In the genomic region with DNA sequence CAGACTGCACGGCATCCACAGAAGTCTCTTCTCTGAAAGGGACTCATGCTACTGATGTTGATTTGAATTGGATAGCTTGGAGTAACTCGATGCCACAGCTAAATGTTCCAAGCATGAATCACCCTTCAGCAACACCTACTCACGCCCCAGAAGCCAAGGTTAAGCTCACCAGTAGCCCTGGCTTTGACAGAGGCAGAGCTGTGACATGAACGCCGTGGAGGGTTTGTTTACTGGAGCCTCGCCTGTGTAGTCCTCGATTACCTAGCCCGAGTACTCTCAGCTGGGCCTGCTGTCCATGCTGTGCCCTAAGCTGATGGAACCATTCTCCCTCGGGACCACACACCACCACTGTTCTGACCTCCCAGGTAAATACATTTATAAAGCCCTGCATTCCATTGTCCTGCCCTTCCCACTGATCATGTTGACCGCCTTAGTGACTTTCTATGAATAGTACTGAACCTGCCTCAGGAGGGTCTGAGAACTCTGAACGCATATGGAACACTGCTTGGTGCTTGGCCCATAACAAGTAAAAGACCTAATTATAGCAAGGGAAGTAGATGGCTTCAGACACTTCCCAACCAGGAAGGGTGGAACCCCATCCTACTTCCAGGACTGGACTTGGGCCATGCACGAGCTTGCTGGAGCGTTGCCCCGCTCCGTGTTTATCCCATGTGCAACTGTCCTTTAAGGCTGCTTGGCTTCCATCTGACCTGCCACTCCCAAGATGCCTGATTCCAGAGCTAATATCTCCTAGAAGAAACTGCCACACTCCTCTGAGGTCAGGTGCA, we compare ENCODE assay signal across 9 mouse cellular contexts. TPM values are rescaled to one million over a fixed set of nuclear protein-coding genes. Genes with fewer than 3 reads are reported as not detected.
DNase-seq lines count a peak whose midpoint lies in the region; ATAC-seq and TF ChIP-seq lines count a peak whose summit lies in the region.
"Had no signal": no experiment of that assay in that cellular context is flagged by ENCODE, and none has a peak within 500 bp of the region (broad histone marks: within the 10 kb centered on the region; RNA-seq: fewer than 3 reads in every experiment).

No protein-coding gene starts in this region.

- no peak for DNase-seq in limb, embryonic 10.5 days (ENCODE audit: low spot score)
- DNase-seq in gastrocnemius, adult 2 months = peak; percentile 89
- peak; percentile 84 for DNase-seq in lung, postnatal 14 days
- no peak for DNase-seq in ovary, adult 18-20 months (ENCODE audit: low spot score)
- no peak for DNase-seq in right cerebral cortex, adult 18-20 months
- DNase-seq in liver, postnatal 0 days = no peak

- H3K4me2 ChIP-seq in limb, embryonic 13.5 days (replicated peaks) = no peak overlapping the region
- no peak overlapping the region for H3K4me2 ChIP-seq in hindbrain, embryonic 16.5 days (ENCODE audit: low read length)
- H3K4me2 ChIP-seq in liver, postnatal 0 days (ENCODE audit: low read depth, low read length) = no peak overlapping the region

- 63% methylated on average over 15 of the region's 15 CpGs for WGBS in limb, embryonic 13.5 days
- WGBS in limb, embryonic 10.5 days = 75% methylated on average over 15 of the region's 15 CpGs
- 80% methylated on average over 15 of the region's 15 CpGs for whole genome bisulfite sequencing in hindbrain, embryonic 16.5 days
- 64% methylated on average over 15 of the region's 15 CpGs for WGBS in liver, postnatal 0 days (ENCODE audit: insufficient replicate concordance)

- peaks cover 9% of the 10 kb centered on the region for H3K4me1 ChIP-seq in limb, embryonic 13.5 days
- H3K4me1 ChIP-seq in limb, embryonic 10.5 days = peaks cover 17% of the 10 kb centered on the region
- H3K4me1 ChIP-seq in hindbrain, embryonic 16.5 days (ENCODE audit: control insufficient read depth, insufficient read depth, low read depth, low read length) = peaks cover 3% of the 10 kb centered on the region; the same call in 1 of the 2 replicates
- H3K4me1 ChIP-seq in liver, postnatal 0 days (ENCODE audit: insufficient read depth) = no peaks in the 10 kb centered on the region

- peaks cover 30% of the 10 kb centered on the region for H3K36me3 ChIP-seq in limb, embryonic 13.5 days
- peaks cover 38% of the 10 kb centered on the region for H3K36me3 ChIP-seq in limb, embryonic 10.5 days
- H3K36me3 ChIP-seq in hindbrain, embryonic 16.5 days (ENCODE audit: control insufficient read depth, insufficient read depth, low read length) = peaks cover 14% of the 10 kb centered on the region
- peaks cover 18% of the 10 kb centered on the region for H3K36me3 ChIP-seq in liver, postnatal 0 days (replicated peaks; ENCODE audit: insufficient read depth, low read length)

- intact Hi-C loops in gastrocnemius, adult 2 months (cut with DNase I) = no loop called here

- TF ChIP-seq CTCF in gastrocnemius, adult 2 months (IDR thresholded peaks at IDR 0.05) = no peak
- TF ChIP-seq CTCF in liver, postnatal 0 days (IDR thresholded peaks at IDR 0.05; ENCODE audit: low read depth) = no peak

- peak overlapping the region; percentile 43 for H3K9ac ChIP-seq in limb, embryonic 13.5 days
- H3K9ac ChIP-seq in hindbrain, embryonic 16.5 days (ENCODE audit: low read depth, low read length) = no peak overlapping the region
- no peak overlapping the region for H3K9ac ChIP-seq in liver, postnatal 0 days (replicated peaks)

- H3K27me3 ChIP-seq in limb, embryonic 13.5 days = no peaks in the 10 kb centered on the region
- H3K27me3 ChIP-seq in limb, embryonic 10.5 days (ENCODE audit: low read depth, poor library complexity, severe bottlenecking) = no peaks in the 10 kb centered on the region
- no peaks in the 10 kb centered on the region for H3K27me3 ChIP-seq in hindbrain, embryonic 16.5 days (replicated peaks; ENCODE audit: control insufficient read depth, insufficient read depth, low read length)
- H3K27me3 ChIP-seq in liver, postnatal 0 days (ENCODE audit: insufficient read depth, low read length) = no peaks in the 10 kb centered on the region

- peak overlapping the region; percentile 15; the same call in 1 of the 2 replicates for H3K27ac ChIP-seq in limb, embryonic 13.5 days
- H3K27ac ChIP-seq in limb, embryonic 10.5 days = no peak overlapping the region
- peak overlapping the region; percentile 93 for H3K27ac ChIP-seq in gastrocnemius, adult 2 months
- H3K27ac ChIP-seq in hindbrain, embryonic 16.5 days (ENCODE audit: low read depth, low read length) = peak overlapping the region; percentile 34; the same call in 1 of the 2 replicates
- H3K27ac ChIP-seq in liver, postnatal 0 days (ENCODE audit: low read depth) = no peak overlapping the region

- ATAC-seq in limb, embryonic 13.5 days (ENCODE audit: low FRiP score, low read depth) = no peak
- peak; percentile 9; the same call in 1 of the 2 replicates for ATAC-seq in hindbrain, embryonic 16.5 days
- ATAC-seq in liver, postnatal 0 days = no peak

- no peaks in the 10 kb centered on the region for H3K9me3 ChIP-seq in limb, embryonic 13.5 days
- H3K9me3 ChIP-seq in limb, embryonic 10.5 days (replicated peaks) = no peaks in the 10 kb centered on the region
- no peaks in the 10 kb centered on the region for H3K9me3 ChIP-seq in hindbrain, embryonic 16.5 days (ENCODE audit: control insufficient read depth, low read length)
- no peaks in the 10 kb centered on the region for H3K9me3 ChIP-seq in liver, postnatal 0 days (ENCODE audit: low read length)

- no peak for TF ChIP-seq EP300 in liver, postnatal 0 days (IDR thresholded peaks at IDR 0.05; ENCODE audit: low read depth)

- no peak overlapping the region for H3K4me3 ChIP-seq in limb, embryonic 13.5 days
- H3K4me3 ChIP-seq in limb, embryonic 10.5 days = no peak overlapping the region
- H3K4me3 ChIP-seq in gastrocnemius, adult 2 months = peak overlapping the region; percentile 31; the same call in 1 of the 2 replicates
- H3K4me3 ChIP-seq in hindbrain, embryonic 16.5 days (ENCODE audit: low read length) = no peak overlapping the region
- no peak overlapping the region for H3K4me3 ChIP-seq in liver, postnatal 0 days (ENCODE audit: low read depth, low read length)

RNA-seq across cellular contexts. Expression of gene Bag5, which starts 7.7 kb away (rescaled TPM):
- polyA plus RNA-seq in limb, embryonic 13.5 days (2015; fragmentation: Nextera tagmentation; extraction: Ambion mirVana) = 62.7 and 63.0 TPM in 2 replicates
- 52.6 and 52.9 TPM in 2 replicates for polyA plus RNA-seq in limb, embryonic 10.5 days (2016; fragmentation: Nextera tagmentation; extraction: Ambion mirVana)
- total RNA-seq in gastrocnemius, adult 2 months (2021) = 10 to 100 TPM; 14.7 to 19.2 TPM
- polyA plus RNA-seq in hindbrain, embryonic 16.5 days (2015; fragmentation: Nextera tagmentation; extraction: Ambion mirVana) = 65.3 and 65.7 TPM in 2 replicates
- polyA plus RNA-seq in liver, postnatal 0 days (2015; fragmentation: Nextera tagmentation; extraction: Ambion mirVana) = 16.7 TPM in 2 replicates

RNA-seq across cellular contexts. Expression of gene Apopt1, which starts 7.7 kb away (rescaled TPM):
- polyA plus RNA-seq in limb, embryonic 13.5 days (2015; fragmentation: Nextera tagmentation; extraction: Ambion mirVana) = 60.8 and 61.0 TPM in 2 replicates
- polyA plus RNA-seq in limb, embryonic 10.5 days (2016; fragmentation: Nextera tagmentation; extraction: Ambion mirVana) = 57.4 and 64.8 TPM in 2 replicates
- 10 to 100 TPM; 37.4 to 46.7 TPM for total RNA-seq in gastrocnemius, adult 2 months (2021)
- polyA plus RNA-seq in hindbrain, embryonic 16.5 days (2015; fragmentation: Nextera tagmentation; extraction: Ambion mirVana) = 52.9 and 54.7 TPM in 2 replicates
- polyA plus RNA-seq in liver, postnatal 0 days (2015; fragmentation: Nextera tagmentation; extraction: Ambion mirVana) = 21.5 and 22.1 TPM in 2 replicates

RNA-seq across cellular contexts. Expression of gene Trmt61a, which starts 27.5 kb away (rescaled TPM):
- 10.7 and 13.0 TPM in 2 replicates for polyA plus RNA-seq in limb, embryonic 13.5 days (2015; fragmentation: Nextera tagmentation; extraction: Ambion mirVana)
- polyA plus RNA-seq in limb, embryonic 10.5 days (2016; fragmentation: Nextera tagmentation; extraction: Ambion mirVana) = 18.2 and 21.0 TPM in 2 replicates
- total RNA-seq in gastrocnemius, adult 2 months (2021) = 1 to 10 TPM; 3.1 to 3.8 TPM
- 8.8 and 11.1 TPM in 2 replicates for polyA plus RNA-seq in hindbrain, embryonic 16.5 days (2015; fragmentation: Nextera tagmentation; extraction: Ambion mirVana)
- 4.3 and 5.7 TPM in 2 replicates for polyA plus RNA-seq in liver, postnatal 0 days (2015; fragmentation: Nextera tagmentation; extraction: Ambion mirVana)

RNA-seq across cellular contexts. Expression of gene Ckb, which starts 33.2 kb away (rescaled TPM):
- 128 and 135 TPM in 2 replicates for polyA plus RNA-seq in limb, embryonic 13.5 days (2015; fragmentation: Nextera tagmentation; extraction: Ambion mirVana)
- polyA plus RNA-seq in limb, embryonic 10.5 days (2016; fragmentation: Nextera tagmentation; extraction: Ambion mirVana) = 46.5 and 55.9 TPM in 2 replicates
- 10 to 100 TPM in 1 of 2 experiments, 1 to 10 TPM in 1; 6.7 to 10.8 TPM for total RNA-seq in gastrocnemius, adult 2 months (2021)
- polyA plus RNA-seq in hindbrain, embryonic 16.5 days (2015; fragmentation: Nextera tagmentation; extraction: Ambion mirVana) = 1,949 and 2,238 TPM in 2 replicates
- polyA plus RNA-seq in liver, postnatal 0 days (2015; fragmentation: Nextera tagmentation; extraction: Ambion mirVana) = 28.1 and 32.7 TPM in 2 replicates
- total RNA-seq: MEL had no signal

RNA-seq across cellular contexts. Expression of gene Klc1, which starts 53.3 kb away (rescaled TPM):
- 112 and 113 TPM in 2 replicates for polyA plus RNA-seq in limb, embryonic 13.5 days (2015; fragmentation: Nextera tagmentation; extraction: Ambion mirVana)
- 87.5 and 98.0 TPM in 2 replicates for polyA plus RNA-seq in limb, embryonic 10.5 days (2016; fragmentation: Nextera tagmentation; extraction: Ambion mirVana)
- total RNA-seq in gastrocnemius, adult 2 months (2021) = 10 to 100 TPM; 61.5 to 75.9 TPM
- 630 and 654 TPM in 2 replicates for polyA plus RNA-seq in hindbrain, embryonic 16.5 days (2015; fragmentation: Nextera tagmentation; extraction: Ambion mirVana)
- 9.6 and 10.7 TPM in 2 replicates for polyA plus RNA-seq in liver, postnatal 0 days (2015; fragmentation: Nextera tagmentation; extraction: Ambion mirVana)

Comparison
In these comparisons a context has a peak if more than half of its experiments do, and no peak if none do; other contexts are left out.
1. H3K27ac ChIP-seq: peak in limb, embryonic 13.5 days (single experiment), gastrocnemius, adult 2 months (single experiment) and hindbrain, embryonic 16.5 days (single experiment); none in limb, embryonic 10.5 days (single experiment) and liver, postnatal 0 days (single experiment).
2. DNase-seq: peak in gastrocnemius, adult 2 months (single experiment) and lung, postnatal 14 days (single experiment); none in limb, embryonic 10.5 days (single experiment), ovary, adult 18-20 months (single experiment), right cerebral cortex, adult 18-20 months (single experiment) and liver, postnatal 0 days (single experiment).